Mouse (Mus musculus) limb, embryonic 11.5 days (tissue): ENCODE measurements around the gene Actr8. TPM values are rescaled to one million over a fixed set of nuclear protein-coding genes. Genes with fewer than 3 reads are reported as not detected.
A peak's percentile ranks its signal among the peaks of the same experiment; 100 is the strongest.

Experiments
- ATAC-seq: fragments of 200-750 bp; cut with Nextera tagmentation; 2 replicates; pipeline ENCODE4 v1.8.0; 2017; ENCODE audit warnings: low read depth; ENCODE audit not compliant: insufficient number of reproducible peaks, low FRiP score, low TSS enrichment
- DNase-seq: peaks from one replicate; pipeline ENCODE4 v3.0.0-alpha.2; 2015; ENCODE audit warnings: low spot score
- H3K27ac ChIP-seq: fragments of 300-500 bp; sonication (generic); replicated peaks from 2 replicates; pipeline ENCODE4 v1.5.1; 2014; ENCODE audit warnings: low read depth, mild to moderate bottlenecking, low read length
- H3K27me3 ChIP-seq: fragments of 300-500 bp; sonication (generic); 2 replicates; pipeline ENCODE4 v1.6.1; 2014; ENCODE audit warnings: mild to moderate bottlenecking, low read length, mixed read lengths; ENCODE audit not compliant: control insufficient read depth, insufficient read depth
- H3K36me3 ChIP-seq: fragments of 300-500 bp; sonication (generic); 2 replicates; pipeline ENCODE4 v1.6.1; 2014; ENCODE audit warnings: mild to moderate bottlenecking, low read length, moderate library complexity, mixed read lengths; ENCODE audit not compliant: control insufficient read depth, insufficient read depth
- H3K4me1 ChIP-seq: fragments of 300-500 bp; sonication (generic); 2 replicates; pipeline ENCODE4 v1.6.1; 2014; ENCODE audit warnings: low read length, mixed read lengths; ENCODE audit not compliant: control insufficient read depth, insufficient read depth
- H3K4me2 ChIP-seq: fragments of 300-500 bp; sonication (generic); 2 replicates; pipeline ENCODE4 v1.6.1; 2014; ENCODE audit warnings: low read depth, mild to moderate bottlenecking, moderate library complexity; ENCODE audit not compliant: severe bottlenecking
- H3K4me3 ChIP-seq: fragments of 300-500 bp; sonication (generic); 2 replicates; pipeline ENCODE4 v1.5.1; 2014; ENCODE audit warnings: low read depth, low read length
- H3K9ac ChIP-seq: fragments of 300-500 bp; sonication (generic); 2 replicates; pipeline ENCODE4 v1.6.1; 2014; ENCODE audit warnings: mild to moderate bottlenecking, low read length
- H3K9me3 ChIP-seq: fragments of 300-500 bp; sonication (generic); 2 replicates; pipeline ENCODE4 v1.6.1; 2016; ENCODE audit warnings: low read length; ENCODE audit not compliant: control insufficient read depth
- WGBS: fragments of 180-500 bp; shearing (Covaris S2); extraction: QIAGEN DNeasy Blood & Tissue Kit; methylation state at CpG from one replicate; pipeline ENCODE4 v1.1.7; 2014; 5-methylcytosine and 5-hydroxymethylcytosine counted together
- polyA plus RNA-seq: library from polyadenylated mRNA; unstranded; fragments of >200 nt; fragmentation: Nextera tagmentation; extraction: Ambion mirVana; gene quantifications from 2 replicates; pipeline ENCODE4 v1.2.1, GENCODE M21; 2014

Gene Actr8
- polyA plus RNA-seq, 1 experiment from 2014 or later, result 68.6 TPM

- peaks cover 4% of the 10 kb centered on the region; the same call in 1 of the 2 replicates for H3K36me3 ChIP-seq
- DNase-seq (no peak), ATAC-seq (no peak)
- no peak overlapping the region for H3K27ac ChIP-seq
- H3K4me1 ChIP-seq, result no peaks in the 10 kb centered on the region
- H3K4me2 ChIP-seq, result no peak overlapping the region
- no peak overlapping the region for H3K9ac ChIP-seq
- H3K4me3 ChIP-seq, result no peak overlapping the region
- H3K9me3 ChIP-seq, result no peaks in the 10 kb centered on the region
- WGBS, result 84% methylated on average over 3 of the region's 3 CpGs
- H3K27me3 ChIP-seq, result no peaks in the 10 kb centered on the region
Measured at GRCm38 (mm10) chr14:29999475-29999811, 21.3 kb downstream of the Actr8 start.

DNA sequence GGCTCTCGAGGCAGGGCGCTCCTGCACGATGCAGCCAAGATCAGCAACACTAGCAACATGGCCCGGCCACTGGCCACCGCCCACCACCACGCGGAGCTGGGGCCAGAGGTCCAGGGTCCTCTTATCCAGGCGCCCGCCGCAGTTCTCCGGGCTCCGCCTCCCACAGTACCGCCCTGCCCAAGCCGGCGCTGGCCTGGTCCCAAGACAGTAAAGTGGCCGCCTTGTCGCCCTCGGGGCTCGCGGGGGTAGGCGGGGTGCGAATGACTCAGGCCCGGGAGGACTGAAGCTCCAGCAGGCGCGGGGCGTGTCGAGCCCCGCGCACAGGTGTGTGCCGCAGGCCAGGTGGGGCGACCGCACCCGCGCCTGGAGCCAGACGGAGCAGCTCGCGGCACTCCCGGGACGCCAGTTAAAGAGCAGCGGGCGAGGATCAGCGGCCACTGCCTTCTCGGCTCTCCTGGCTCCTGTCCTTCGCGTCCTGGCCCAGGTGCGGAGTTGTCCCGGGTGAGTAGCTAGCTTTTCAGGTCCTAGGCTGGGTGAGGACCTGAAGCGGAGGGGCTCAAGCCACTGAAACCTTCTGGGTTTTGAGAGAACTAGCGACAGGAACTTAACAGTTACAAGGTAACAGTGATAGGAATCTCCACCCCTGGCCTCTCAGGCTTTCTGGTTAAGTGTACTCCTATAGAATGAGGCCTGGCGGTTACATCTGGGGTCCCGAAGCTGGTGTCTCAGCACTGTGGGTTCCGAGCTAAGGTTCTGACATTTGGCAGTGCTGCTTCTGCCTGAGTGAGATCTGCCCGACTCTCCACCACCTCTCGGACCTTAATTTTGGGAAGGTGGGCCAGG lies 30.8 kb downstream of the Actr8 start, which contains the start of the genes Il17rb and Chdh:
Gene Il17rb (minus strand): TSS at position 164 of the 843 bp plus-strand sequence.
Gene Chdh (plus strand): TSS at position 291 of the 843 bp plus-strand sequence.
- Histone ChIP-seq H3K9ac (peak within 1 kb of the TSS; percentile 41; the same call in 1 of the 2 replicates), H3K27ac (no peak within 1 kb of the TSS), H3K9me3 (no peaks in the 10 kb centered on the region), H3K36me3 (no peaks in the 10 kb centered on the region; the same call in 1 of the 2 replicates), H3K4me3 (peak within 1 kb of the TSS; percentile 38), H3K4me2 (peak within 1 kb of the TSS; percentile 93), H3K27me3 (peaks cover 11% of the 10 kb centered on the region), H3K4me1 (peaks cover 8% of the 10 kb centered on the region; the same call in 1 of the 2 replicates)
- DNase-seq (peak; percentile 67), ATAC-seq (peak; percentile 51; the same call in 1 of the 2 replicates)
- WGBS, result 9% methylated on average over 54 of the region's 54 CpGs

- Histone ChIP-seq H3K36me3 (no peaks in the 10 kb centered on the region; the same call in 1 of the 2 replicates), H3K27me3 (peaks cover 11% of the 10 kb centered on the region), H3K4me3 (no peak overlapping the region), H3K27ac (no peak overlapping the region), H3K4me1 (peaks cover 8% of the 10 kb centered on the region; the same call in 1 of the 2 replicates), H3K4me2 (no peak overlapping the region), H3K9ac (no peak overlapping the region), H3K9me3 (no peaks in the 10 kb centered on the region)
- ATAC-seq (no peak), DNase-seq (no peak)
- 85% methylated on average over 10 of the region's 10 CpGs for WGBS
Measured at GRCm38 (mm10) chr14:30009864-30010560, 31.9 kb downstream of the Actr8 start.

DNA sequence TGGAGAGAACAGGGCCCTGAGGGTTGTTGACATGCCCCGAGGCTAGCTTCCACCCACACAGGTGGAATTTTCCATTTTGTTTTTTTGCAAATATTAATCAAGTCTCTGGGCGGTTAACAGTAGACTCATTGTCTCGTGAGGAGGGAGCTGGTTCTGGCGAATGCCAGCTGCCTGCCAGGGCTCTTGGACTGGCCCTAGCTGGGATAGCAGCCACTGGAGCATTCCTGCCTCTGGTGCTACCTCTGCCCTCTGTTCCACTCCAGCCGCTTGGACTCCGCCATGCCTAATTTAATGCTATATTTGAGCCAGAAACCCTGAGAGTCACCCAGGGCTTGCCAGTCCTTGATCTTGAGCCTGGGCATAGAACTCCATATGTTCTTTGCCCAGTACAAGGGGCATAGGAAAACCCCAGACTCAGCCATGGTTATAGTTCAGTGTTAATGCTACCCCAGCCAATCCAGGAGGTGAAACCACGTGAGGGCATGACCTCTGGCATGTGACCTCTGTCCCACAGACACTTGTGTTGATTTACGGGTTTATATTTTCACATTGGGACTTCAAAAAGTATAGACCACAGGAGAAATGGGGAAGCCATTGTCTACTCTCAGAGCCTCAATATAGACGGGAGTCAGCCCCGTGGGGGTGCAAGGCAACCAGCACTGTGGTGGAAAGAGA lies 33.9 kb downstream of the Actr8 start:
- peaks cover 8% of the 10 kb centered on the region; the same call in 1 of the 2 replicates for H3K4me1 ChIP-seq
- no peak overlapping the region for H3K27ac ChIP-seq
- ATAC-seq (no peak), DNase-seq (no peak)
- H3K4me3 ChIP-seq, result no peak overlapping the region
- no peak overlapping the region for H3K4me2 ChIP-seq
- no peaks in the 10 kb centered on the region for H3K9me3 ChIP-seq
- WGBS, result 84% methylated on average over 10 of the region's 10 CpGs
- no peak overlapping the region for H3K9ac ChIP-seq
- no peaks in the 10 kb centered on the region; the same call in 1 of the 2 replicates for H3K36me3 ChIP-seq
- H3K27me3 ChIP-seq, result peaks cover 11% of the 10 kb centered on the region

DNA sequence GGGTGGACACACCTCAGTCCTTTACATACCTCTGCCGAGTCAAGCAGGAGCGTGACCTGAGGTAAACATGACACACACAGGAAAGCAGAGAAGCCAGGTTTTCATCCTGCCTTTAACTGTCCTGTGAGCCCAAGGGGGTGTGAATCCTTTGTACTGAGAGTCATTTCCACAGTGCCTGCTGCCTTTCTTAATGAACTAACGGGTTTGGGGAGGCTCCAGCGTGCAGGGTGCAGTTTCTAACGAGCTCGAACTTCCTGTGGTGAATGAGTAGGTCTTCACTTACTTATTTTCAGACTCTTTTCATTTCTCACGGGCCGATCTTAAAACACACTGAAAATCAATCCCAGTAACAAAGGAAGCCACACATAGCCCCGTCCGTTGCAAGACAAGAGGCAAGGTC lies 36.4 kb downstream of the Actr8 start:
- Histone ChIP-seq H3K9ac (no peak overlapping the region), H3K9me3 (no peaks in the 10 kb centered on the region), H3K36me3 (no peaks in the 10 kb centered on the region; the same call in 1 of the 2 replicates), H3K4me3 (no peak overlapping the region), H3K27me3 (peaks cover under 1% of the 10 kb centered on the region; the same call in 1 of the 2 replicates), H3K27ac (no peak overlapping the region), H3K4me2 (no peak overlapping the region), H3K4me1 (no peaks in the 10 kb centered on the region)
- no peak for ATAC-seq
- 47% methylated on average over 10 of the region's 10 CpGs for WGBS
- no peak for DNase-seq

- H3K4me3 ChIP-seq, result no peak overlapping the region
- no peaks in the 10 kb centered on the region for H3K27me3 ChIP-seq
- H3K9me3 ChIP-seq, result no peaks in the 10 kb centered on the region
- 0 out of 2 replicates have a peak, but pooled peaks cover 3% of the 10 kb centered on the region for H3K4me1 ChIP-seq
- 52% methylated on average over 1 of the region's 1 CpGs for WGBS
- H3K4me2 ChIP-seq, result no peak overlapping the region
- DNase-seq, result no peak
- H3K9ac ChIP-seq, result no peak overlapping the region
- H3K36me3 ChIP-seq, result no peaks in the 10 kb centered on the region; the same call in 1 of the 2 replicates
- no peak for ATAC-seq
- H3K27ac ChIP-seq, result no peak overlapping the region
Measured at GRCm38 (mm10) chr14:30015008-30015407, 36.9 kb downstream of the Actr8 start.

- Histone ChIP-seq H3K9ac (no peak overlapping the region), H3K9me3 (no peaks in the 10 kb centered on the region), H3K27me3 (no peaks in the 10 kb centered on the region), H3K27ac (no peak overlapping the region), H3K4me1 (0 out of 2 replicates have a peak, but pooled peaks cover 5% of the 10 kb centered on the region), H3K36me3 (no peaks in the 10 kb centered on the region), H3K4me3 (no peak overlapping the region), H3K4me2 (no peak overlapping the region)
- no peak for DNase-seq
- no peak for ATAC-seq
- WGBS, result 91% methylated on average over 5 of the region's 5 CpGs
Measured at GRCm38 (mm10) chr14:30016666-30017065, 38.5 kb downstream of the Actr8 start.
